Mouse (Mus musculus) adrenal gland, postnatal 25 days (tissue): ENCODE measurements around the gene Fam92b. TPM values are rescaled to one million over a fixed set of nuclear protein-coding genes. Genes with fewer than 3 reads are reported as not detected.

Experiments
- DNase-seq: peaks from one replicate; pipeline ENCODE4 v3.0.0; 2021; ENCODE audit warnings: mixed read lengths
- total RNA-seq: library from RNA; stranded (reverse); gene quantifications from 2 replicates; pipeline ENCODE4 v1.2.3, GENCODE M21; 2021

Fam92b gene
- total RNA-seq, 1 experiment from 2014 or later = 1.6 TPM

- DNase-seq = no peak
Observed at GRCm38 (mm10) chr8:120190107-120190809, 13.0 kb upstream of the Fam92b start.

DNA sequence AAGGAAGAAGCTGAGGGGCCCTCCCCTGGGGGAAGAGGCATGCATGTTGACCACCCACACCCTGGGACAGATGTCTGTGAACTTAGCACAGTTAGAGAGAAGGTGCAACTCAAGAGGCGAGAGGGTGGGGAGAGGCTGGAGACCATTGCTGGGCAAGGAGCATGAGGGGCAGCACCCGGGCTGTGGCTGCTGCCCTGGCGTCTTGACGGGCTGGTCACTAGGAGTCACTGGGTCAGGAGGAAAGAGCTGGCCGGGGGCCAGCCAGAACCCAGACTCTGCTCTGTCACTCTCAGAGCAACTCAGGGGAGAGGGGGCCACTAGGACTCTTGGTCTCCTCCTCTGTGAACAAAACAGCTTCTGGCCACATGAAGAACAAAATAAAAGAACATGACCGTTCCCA lies 12.2 kb upstream of the Fam92b start:
- DNase-seq = peak; percentile 39

DNA sequence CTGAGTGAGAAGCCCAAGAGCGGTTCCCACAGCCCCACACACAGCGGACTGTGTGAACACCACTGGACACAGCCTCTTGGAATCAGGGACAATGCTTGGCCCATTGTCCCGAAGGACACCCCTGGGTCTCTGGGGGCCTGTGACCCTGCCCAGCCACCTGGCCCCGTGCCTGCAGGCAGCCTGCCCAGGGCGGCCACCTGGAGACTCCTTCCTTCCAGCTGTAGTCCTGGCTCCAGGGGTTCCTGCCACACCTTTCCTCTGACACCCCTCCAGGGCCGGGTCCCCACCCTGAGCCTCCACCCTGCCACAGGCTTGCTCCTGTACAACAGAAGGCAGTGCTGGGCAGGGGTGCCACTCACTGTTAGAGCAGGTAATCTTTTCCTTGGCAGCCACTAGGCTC lies 11.2 kb upstream of the Fam92b start:
- peak; percentile 70 for DNase-seq

DNA sequence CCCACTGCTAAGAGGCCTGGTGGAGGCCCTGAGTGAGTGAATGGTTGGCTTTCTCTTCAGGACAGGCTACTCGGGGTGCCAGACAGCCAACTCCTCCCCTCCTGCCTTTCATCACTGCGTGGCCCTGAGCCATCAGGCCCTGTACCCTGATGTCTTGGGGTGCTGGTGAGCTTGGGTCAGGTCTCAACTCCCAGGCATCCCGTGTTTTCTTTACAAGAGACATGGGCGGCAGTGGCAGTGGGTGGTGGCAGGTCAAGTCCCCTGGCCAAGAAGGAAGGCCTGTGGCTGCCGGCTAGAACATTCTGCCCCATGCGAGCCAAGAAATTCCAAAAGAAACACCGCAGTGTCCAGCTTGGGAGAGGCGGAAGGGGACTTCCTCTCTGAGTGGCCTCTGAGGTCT lies 9.2 kb upstream of the Fam92b start:
- DNase-seq = peak; percentile 53

DNA sequence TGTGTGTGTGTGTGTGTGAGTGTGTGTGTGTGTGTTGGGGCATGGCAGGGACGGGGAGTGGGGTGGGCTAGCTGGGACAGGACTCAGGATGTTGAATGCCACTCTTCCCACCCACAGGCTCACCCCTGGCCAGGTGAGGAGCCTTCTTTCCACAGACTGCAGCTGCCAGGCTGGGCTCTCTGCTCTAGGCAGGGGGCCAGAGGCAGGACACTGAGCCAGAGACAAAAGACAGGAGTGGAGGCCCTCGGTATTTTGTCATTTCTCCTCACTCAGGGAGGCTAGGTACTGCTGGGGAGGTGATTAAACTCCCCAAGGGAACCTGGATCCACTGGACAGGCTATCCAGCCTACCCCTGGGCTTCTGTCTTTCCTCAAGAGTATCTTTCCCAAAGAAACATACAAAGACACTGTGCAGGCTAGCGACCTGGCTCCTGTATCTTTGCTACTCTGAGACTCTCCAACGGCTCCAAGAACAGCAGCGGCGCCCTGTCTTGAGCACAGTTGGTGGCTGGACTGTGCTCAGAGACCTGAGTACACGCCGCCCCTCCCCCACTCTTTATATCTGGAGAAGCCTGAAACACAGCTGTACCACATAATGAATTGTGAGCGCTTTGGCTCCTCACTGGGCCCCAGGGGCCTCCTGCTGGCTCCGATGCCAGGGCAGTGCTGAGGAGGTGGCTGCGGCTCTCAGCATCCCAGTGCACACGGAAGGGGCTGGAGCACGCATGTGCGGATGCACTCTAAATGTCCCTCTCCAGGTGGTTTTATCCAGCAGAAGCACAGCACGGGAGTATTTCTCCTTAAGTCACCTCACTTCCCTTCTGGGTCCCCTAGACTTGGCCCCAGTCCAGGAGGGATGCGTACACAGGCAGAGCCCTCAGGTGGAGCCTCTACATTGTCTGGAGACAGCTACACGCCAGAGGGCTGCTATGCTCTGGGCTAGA lies 7.9 kb upstream of the Fam92b start:
- DNase-seq = no peak

GRCm38 (mm10) chr8:120184366-120184765 lies 7.1 kb upstream of the Fam92b start:
- DNase-seq = no peak

- DNase-seq = no peak
Observed at GRCm38 (mm10) chr8:120181861-120182414, 4.7 kb upstream of the Fam92b start.

GRCm38 (mm10) chr8:120181274-120181673 lies 4.0 kb upstream of the Fam92b start:
- DNase-seq = no peak

DNA sequence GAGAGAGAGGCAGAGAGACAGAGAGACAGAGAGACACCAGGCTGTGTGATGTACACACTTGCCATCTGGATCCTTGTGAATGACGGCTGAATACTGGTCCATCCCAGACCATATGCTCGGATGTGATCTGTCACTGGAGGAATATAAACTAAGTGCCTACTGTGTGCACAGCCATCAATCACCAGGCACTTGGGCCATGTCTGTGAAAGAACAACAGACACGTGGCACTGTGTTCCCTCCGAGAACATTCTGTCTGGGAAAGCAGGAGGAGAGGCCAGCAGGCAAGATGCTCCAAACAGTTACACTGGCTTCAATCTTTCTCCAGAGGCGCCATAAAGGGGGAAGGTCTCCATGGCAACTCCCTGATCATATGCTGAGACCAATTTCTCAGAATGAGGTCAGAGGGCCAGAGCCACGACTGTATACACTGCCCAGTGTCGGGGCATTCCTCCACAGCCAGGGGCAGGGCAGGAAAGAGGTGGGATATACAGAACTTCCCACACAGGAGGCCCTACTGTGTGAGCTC lies 3.2 kb upstream of the Fam92b start:
- no peak for DNase-seq

DNA sequence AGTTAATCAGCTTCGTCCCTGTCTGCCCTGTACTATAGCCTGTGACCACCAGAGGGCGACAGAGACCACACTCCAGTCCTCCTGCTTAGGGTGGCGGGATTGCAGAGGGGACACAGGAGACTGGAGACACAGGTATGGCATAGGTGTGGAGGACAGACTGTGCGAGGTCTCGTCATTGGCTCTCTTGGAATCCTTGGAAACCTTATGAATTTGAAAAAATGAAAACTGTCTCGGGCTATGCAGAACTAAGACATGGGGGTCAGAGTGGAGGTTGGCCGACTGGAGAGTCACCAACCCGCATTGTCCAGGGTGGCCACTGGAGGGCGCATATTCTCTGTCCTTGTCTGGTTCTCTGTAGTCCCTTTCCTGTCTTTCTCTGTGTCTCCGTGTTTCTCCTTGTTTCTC lies 1.8 kb upstream of the Fam92b start:
- peak; percentile 91 for DNase-seq

DNA sequence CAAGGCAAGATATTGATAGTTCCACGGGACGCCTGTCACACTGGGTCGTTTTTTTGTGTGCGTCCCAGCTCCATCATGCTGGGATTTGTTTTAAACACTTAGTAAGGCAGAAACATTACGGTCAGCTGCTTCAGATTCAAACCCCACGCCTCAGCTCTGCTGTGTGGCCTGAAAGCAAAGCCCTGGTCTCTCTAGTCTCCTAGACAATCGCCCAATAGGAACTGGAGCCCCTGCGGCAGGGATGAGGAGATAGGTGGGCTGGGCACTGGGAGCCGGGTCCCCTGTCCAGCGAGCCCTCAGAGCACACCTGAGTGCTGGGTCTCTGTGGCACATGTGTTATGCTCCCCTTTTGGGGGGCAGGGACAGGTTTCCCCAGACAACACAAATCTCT lies 853 bp upstream of the Fam92b start:
- no peak for DNase-seq

DNA sequence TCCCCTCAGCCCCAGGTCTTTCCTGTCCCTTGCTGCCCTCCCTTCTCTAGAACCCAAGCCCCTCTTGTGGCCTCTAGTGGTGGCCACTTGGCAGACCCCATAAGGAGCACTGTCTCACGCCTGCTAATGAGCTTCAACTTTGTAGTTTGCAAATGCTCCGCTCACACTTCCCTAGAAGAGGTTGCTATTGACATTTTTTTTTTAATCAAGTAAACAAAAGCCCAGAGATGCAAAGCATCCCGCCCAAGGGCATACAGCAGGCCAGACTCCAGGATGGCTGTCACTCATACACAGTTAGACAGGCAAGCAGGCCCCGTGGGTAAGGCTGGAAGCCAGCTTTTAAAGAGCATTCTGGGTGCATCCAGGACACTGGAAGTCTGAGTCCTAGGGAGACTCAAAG lies 661 bp downstream of the Fam92b start:
- DNase-seq = no peak

DNA sequence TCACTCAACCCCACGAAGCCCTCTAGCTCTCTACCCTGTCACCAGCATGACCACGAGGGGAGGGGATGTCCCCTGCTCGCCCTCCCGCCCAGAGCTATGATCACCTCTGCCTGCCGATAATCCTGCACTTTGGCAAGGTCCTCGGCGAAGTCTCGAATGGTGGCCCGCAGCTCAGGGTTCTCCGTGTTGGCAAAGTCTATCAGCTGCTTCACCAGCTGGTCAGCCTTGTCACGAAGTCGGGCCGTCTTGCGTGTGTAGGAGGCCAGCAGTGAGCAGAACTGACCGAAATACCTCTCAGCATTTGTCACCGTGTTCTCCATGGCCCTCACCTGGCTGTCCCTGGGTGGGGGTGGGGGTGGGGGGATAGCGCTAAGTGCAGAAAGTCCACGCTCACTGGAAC lies 2.7 kb downstream of the Fam92b start:
- no peak for DNase-seq

DNA sequence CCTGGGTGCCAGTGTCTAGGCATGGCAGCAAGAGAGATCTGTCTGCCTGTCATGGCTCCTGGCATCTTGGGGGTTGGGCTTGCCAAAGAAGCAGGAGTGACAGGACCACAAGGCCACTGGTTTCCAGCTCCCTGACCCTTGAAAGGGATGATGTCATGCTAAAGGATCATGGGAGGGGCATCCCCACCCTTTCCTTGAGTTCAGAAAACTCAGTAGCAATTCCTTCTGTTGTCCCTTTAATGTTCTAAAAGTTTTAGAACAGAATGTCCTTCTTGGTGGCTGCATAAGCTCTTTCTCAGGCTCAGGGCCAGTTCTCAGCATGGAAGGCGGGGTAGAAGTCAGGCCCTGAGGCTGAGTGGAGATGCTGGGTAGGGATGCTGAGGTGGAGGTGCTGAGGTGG lies 4.1 kb downstream of the Fam92b start:
- no peak for DNase-seq

GRCm38 (mm10) chr8:120169119-120169518 lies 8.1 kb downstream of the Fam92b start:
- DNase-seq = no peak

- no peak for DNase-seq
Observed at GRCm38 (mm10) chr8:120167821-120168220, 9.4 kb downstream of the Fam92b start.

- DNase-seq = no peak
Observed at GRCm38 (mm10) chr8:120167136-120167535, 10.1 kb downstream of the Fam92b start.

DNA sequence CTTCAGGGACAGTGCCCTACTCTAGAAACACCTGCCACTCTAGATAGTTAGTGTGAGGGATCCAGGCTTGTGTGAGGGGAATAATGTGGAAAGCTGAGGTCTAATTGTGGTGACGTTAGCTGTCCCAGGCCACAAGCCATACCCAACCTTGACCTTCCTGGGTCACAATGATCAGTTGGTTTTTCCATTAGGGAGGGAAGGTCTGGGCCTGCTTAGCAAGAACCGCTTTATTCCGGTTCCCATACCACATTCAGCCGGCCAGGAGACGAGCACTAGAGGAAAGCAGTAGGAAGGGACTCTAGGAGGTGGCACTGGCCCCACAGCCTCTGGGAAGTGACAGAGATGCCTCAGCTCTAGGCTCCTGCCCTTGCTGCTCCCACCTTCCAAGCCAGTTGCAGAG lies 13.2 kb downstream of the Fam92b start:
- no peak for DNase-seq

- DNase-seq = no peak
Observed at GRCm38 (mm10) chr8:120163376-120163775, 13.9 kb downstream of the Fam92b start.

DNA sequence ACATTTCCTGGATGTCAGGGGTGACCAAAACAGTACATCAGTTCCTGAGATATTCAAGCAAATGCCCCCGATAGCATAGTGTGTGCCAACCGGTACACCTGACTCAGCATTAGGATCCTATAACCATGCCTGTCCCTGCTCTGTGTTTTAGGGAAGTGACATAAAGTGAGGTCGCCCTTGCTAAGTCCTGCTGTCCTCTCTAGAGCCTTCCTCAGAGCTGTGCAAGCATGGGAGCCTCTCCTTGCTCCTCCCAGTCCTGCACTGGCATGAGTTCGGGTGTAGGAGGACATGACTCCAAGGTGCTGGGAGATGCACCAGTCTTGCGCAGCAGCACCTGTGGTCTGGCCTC lies 14.9 kb downstream of the Fam92b start:
- no peak for DNase-seq

- DNase-seq = peak; percentile 46
Observed at GRCm38 (mm10) chr8:120161658-120162403, 15.4 kb downstream of the Fam92b start.

GRCm38 (mm10) chr8:120160366-120160765 lies 16.9 kb downstream of the Fam92b start:
- DNase-seq = no peak
